Mouse (Mus musculus): ENCODE measurements around the gene Lgals4. TPM values are rescaled to one million over a fixed set of nuclear protein-coding genes. Genes with fewer than 3 reads are reported as not detected.
A peak's percentile ranks its signal among the peaks of the same experiment; 100 is the strongest.

Lgals4 gene
- polyA plus RNA-seq, 2 experiments: 0.98 to 2.3 TPM

DNA sequence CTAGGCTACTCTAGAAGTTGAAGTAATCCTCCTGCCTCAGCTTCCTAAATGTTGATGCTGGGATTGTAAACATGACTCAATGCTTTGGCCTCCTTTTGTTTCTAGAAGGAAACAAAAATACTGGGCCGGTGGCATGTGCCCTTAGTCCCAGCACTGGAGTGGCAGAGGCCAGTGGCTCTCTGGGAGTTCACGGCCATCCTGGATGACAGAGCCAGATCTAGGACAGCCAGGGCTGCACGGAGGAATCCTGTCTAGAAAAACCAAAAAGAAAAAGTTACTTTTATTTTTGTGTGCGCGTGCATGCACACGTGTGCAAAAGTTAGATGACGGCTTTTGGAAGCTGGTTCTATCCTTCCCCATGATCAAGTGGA, 7.3 kb upstream of the Lgals4 start:
- Histone ChIP-seq H3K9ac (replicated peaks) (no peak overlapping the region), H3K4me1 (replicated peaks; ENCODE audit: control insufficient read depth in 2 of 2, insufficient read depth in 2 of 2, low read length in 1 of 2) (peaks cover 11 to 18% of the 10 kb centered on the region in 2 experiments), H3K27me3 (ENCODE audit: control insufficient read depth, insufficient read depth, low read length) (no peaks in the 10 kb centered on the region), H3K27ac (no peak overlapping the region; the same call in 1 of the 2 replicates), H3K9me3 (ENCODE audit: control insufficient read depth, low read length) (no peaks in the 10 kb centered on the region), H3K4me3 (ENCODE audit: insufficient read depth in 1 of 2, low read depth in 2 of 2, low read length in 2 of 2) (no peak overlapping the region), H3K4me2 (ENCODE audit: low read depth) (peak overlapping the region; percentile 66), H3K36me3 (replicated peaks; ENCODE audit: control insufficient read depth, insufficient read depth, low read depth) (peaks cover 25% of the 10 kb centered on the region)
- 85% methylated on average over 7 of the region's 7 CpGs for WGBS (ENCODE audit: insufficient replicate concordance)
- ATAC-seq (ENCODE audit: insufficient read depth) (no peak), DNase-seq (ENCODE audit: low read depth in 3 of 3, low spot score in 3 of 3) (no peak)
- TF ChIP-seq EP300 (IDR thresholded peaks at IDR 0.05; ENCODE audit: low read depth) (no peak), CTCF (IDR thresholded peaks at IDR 0.05; ENCODE audit: low read depth) (no peak; the same call in 1 of the 2 replicates)

- ATAC-seq (ENCODE audit: insufficient read depth): no peak
- no peak overlapping the region for H3K27ac ChIP-seq
- no peak for TF ChIP-seq CTCF (IDR thresholded peaks at IDR 0.05; ENCODE audit: low read depth)
- TF ChIP-seq EP300 (IDR thresholded peaks at IDR 0.05; ENCODE audit: low read depth): no peak
Measured at GRCm38 (mm10) chr7:28827338-28827737, 6.3 kb upstream of the Lgals4 start.

DNA sequence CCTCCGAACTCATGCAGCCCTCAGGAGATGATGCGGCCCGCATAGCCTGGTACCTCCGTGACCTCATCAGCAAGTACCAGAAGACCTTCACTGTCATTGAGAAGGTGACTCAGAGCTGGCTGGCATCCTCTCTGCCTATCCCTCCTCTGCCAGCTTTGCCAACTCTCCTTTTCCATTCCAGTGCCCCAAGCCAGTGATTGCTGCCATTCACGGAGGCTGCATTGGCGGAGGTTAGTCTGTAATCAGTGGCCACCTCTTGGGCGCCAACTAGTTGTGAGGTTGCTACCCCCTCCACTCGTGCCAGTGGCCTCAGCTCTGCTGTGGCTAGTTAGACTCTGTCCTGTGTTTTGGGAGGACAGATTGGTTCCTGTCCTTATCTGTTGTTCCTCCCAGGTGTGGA, 3.8 kb upstream of the Lgals4 start:
- no peak for ATAC-seq (ENCODE audit: insufficient read depth)
- no peak overlapping the region for H3K27ac ChIP-seq
- DNase-seq (ENCODE audit: low read depth in 3 of 3, low spot score in 3 of 3): no peak

More at GRCm38 (mm10) chr7:28827338-28827737, 6.3 kb upstream of the Lgals4 start:
- H3K9me3 ChIP-seq (ENCODE audit: control insufficient read depth, low read length): no peaks in the 10 kb centered on the region
- H3K4me3 ChIP-seq (ENCODE audit: insufficient read depth in 1 of 2, low read depth in 2 of 2, low read length in 2 of 2): no peak overlapping the region
- WGBS (ENCODE audit: insufficient replicate concordance): 60% methylated on average over 3 of the region's 3 CpGs
- peaks cover 15% of the 10 kb centered on the region for H3K36me3 ChIP-seq (replicated peaks; ENCODE audit: control insufficient read depth, insufficient read depth, low read depth)
- no peak overlapping the region for H3K9ac ChIP-seq (replicated peaks)
- DNase-seq (ENCODE audit: low read depth in 3 of 3, low spot score in 3 of 3): no peak
- no peak overlapping the region for H3K4me2 ChIP-seq (ENCODE audit: low read depth)
- H3K4me1 ChIP-seq (replicated peaks; ENCODE audit: control insufficient read depth in 2 of 2, insufficient read depth in 2 of 2, low read length in 1 of 2): peaks cover 17 to 28% of the 10 kb centered on the region in 2 experiments
- H3K27me3 ChIP-seq (ENCODE audit: control insufficient read depth, insufficient read depth, low read length): no peaks in the 10 kb centered on the region

GRCm38 (mm10) chr7:28830981-28831380, 2.7 kb upstream of the Lgals4 start:
- H3K4me1 ChIP-seq (replicated peaks; ENCODE audit: control insufficient read depth in 2 of 2, insufficient read depth in 2 of 2, low read length in 1 of 2): peaks cover 9 to 17% of the 10 kb centered on the region in 2 experiments
- no peak overlapping the region for H3K4me2 ChIP-seq (ENCODE audit: low read depth)
- DNase-seq (ENCODE audit: low read depth in 3 of 3, low spot score in 3 of 3) (no peak), ATAC-seq (ENCODE audit: insufficient read depth) (no peak)
- H3K36me3 ChIP-seq (replicated peaks; ENCODE audit: control insufficient read depth, insufficient read depth, low read depth): peaks cover 6% of the 10 kb centered on the region; the same call in 1 of the 2 replicates
- H3K4me3 ChIP-seq (ENCODE audit: insufficient read depth in 1 of 2, low read depth in 2 of 2, low read length in 2 of 2): no peak overlapping the region
- H3K9me3 ChIP-seq (ENCODE audit: control insufficient read depth, low read length): no peaks in the 10 kb centered on the region
- WGBS (ENCODE audit: insufficient replicate concordance): 62% methylated on average over 5 of the region's 5 CpGs
- no peak overlapping the region for H3K27ac ChIP-seq
- H3K27me3 ChIP-seq (ENCODE audit: control insufficient read depth, insufficient read depth, low read length): no peaks in the 10 kb centered on the region
- TF ChIP-seq CTCF (IDR thresholded peaks at IDR 0.05; ENCODE audit: low read depth) (no peak), EP300 (IDR thresholded peaks at IDR 0.05; ENCODE audit: low read depth) (no peak)
- no peak overlapping the region for H3K9ac ChIP-seq (replicated peaks)

More for the DNA sequence above, 3.8 kb upstream of the Lgals4 start:
- Histone ChIP-seq H3K4me3 (ENCODE audit: insufficient read depth in 1 of 2, low read depth in 2 of 2, low read length in 2 of 2) (no peak overlapping the region), H3K4me1 (replicated peaks; ENCODE audit: control insufficient read depth in 2 of 2, insufficient read depth in 2 of 2, low read length in 1 of 2) (peaks cover 14 to 24% of the 10 kb centered on the region in 2 experiments), H3K4me2 (ENCODE audit: low read depth) (no peak overlapping the region), H3K9me3 (ENCODE audit: control insufficient read depth, low read length) (no peaks in the 10 kb centered on the region), H3K27me3 (ENCODE audit: control insufficient read depth, insufficient read depth, low read length) (no peaks in the 10 kb centered on the region), H3K36me3 (replicated peaks; ENCODE audit: control insufficient read depth, insufficient read depth, low read depth) (peaks cover 6% of the 10 kb centered on the region; the same call in 1 of the 2 replicates), H3K9ac (replicated peaks) (no peak overlapping the region)
- 84% methylated on average over 8 of the region's 8 CpGs for WGBS (ENCODE audit: insufficient replicate concordance)
- TF ChIP-seq CTCF (IDR thresholded peaks at IDR 0.05; ENCODE audit: low read depth) (no peak), EP300 (IDR thresholded peaks at IDR 0.05; ENCODE audit: low read depth) (no peak)

DNA sequence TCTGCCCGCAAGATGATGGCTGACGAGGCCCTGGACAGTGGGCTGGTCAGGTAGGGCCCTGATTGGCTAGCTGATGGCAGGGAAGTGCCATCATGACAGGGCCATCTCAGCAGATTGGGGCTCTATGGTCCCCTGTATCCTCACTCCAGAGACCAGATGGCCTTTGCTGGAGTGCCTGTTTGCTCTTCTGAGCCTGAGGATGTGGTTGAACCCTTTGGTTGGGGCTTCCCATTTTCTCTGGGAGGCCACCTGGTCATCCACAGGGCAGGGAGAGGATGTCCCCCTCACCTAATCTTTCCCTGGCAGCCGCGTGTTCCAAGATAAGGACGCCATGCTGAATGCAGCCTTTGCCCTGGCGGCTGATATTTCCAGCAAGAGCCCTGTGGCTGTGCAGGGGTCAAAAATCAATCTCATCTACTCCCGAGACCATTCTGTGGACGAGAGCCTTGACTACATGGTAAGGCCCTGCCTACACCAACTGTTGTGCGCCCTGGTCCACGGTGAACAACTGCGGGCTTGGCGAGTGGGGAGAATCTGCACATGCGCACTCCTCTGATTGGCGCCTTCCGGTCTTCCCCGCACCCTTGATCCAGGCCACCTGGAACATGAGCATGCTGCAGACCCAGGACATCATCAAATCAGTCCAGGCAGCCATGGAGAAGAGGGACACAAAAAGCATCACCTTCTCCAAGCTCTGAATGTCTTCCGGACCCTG, 2.1 kb upstream of the Lgals4 start:
- no peaks in the 10 kb centered on the region for H3K27me3 ChIP-seq (ENCODE audit: control insufficient read depth, insufficient read depth, low read length)
- WGBS (ENCODE audit: insufficient replicate concordance): 63% methylated on average over 17 of the region's 17 CpGs
- peaks cover 9 to 15% of the 10 kb centered on the region in 2 experiments for H3K4me1 ChIP-seq (replicated peaks; ENCODE audit: control insufficient read depth in 2 of 2, insufficient read depth in 2 of 2, low read length in 1 of 2)
- H3K36me3 ChIP-seq (replicated peaks; ENCODE audit: control insufficient read depth, insufficient read depth, low read depth): peaks cover 6% of the 10 kb centered on the region; the same call in 1 of the 2 replicates
- H3K9ac ChIP-seq (replicated peaks): no peak overlapping the region
- DNase-seq (ENCODE audit: low read depth in 3 of 3, low spot score in 3 of 3) (no peak), ATAC-seq (ENCODE audit: insufficient read depth) (peak; percentile 36; the same call in 1 of the 2 replicates)
- H3K9me3 ChIP-seq (ENCODE audit: control insufficient read depth, low read length): no peaks in the 10 kb centered on the region
- H3K4me3 ChIP-seq (ENCODE audit: insufficient read depth in 1 of 2, low read depth in 2 of 2, low read length in 2 of 2): no peak overlapping the region
- TF ChIP-seq EP300 (IDR thresholded peaks at IDR 0.05; ENCODE audit: low read depth) (no peak), CTCF (IDR thresholded peaks at IDR 0.05; ENCODE audit: low read depth) (no peak)
- no peak overlapping the region for H3K27ac ChIP-seq
- H3K4me2 ChIP-seq (ENCODE audit: low read depth): no peak overlapping the region

Data from liver, embryonic 14.5 days (tissue).